Mouse (Mus musculus) small intestine, adult 2 months (tissue): ENCODE measurements around the gene Polr2a.

Experiments used
- CTCF ChIP-seq: fragments of 200-500 bp; IDR thresholded peaks from 2 replicates; pipeline ENCODE4 v1.5.1; 2012; ENCODE audit warnings: low read depth, mild to moderate bottlenecking, control low read depth, inconsistent platforms, low read length, moderate library complexity, mixed read lengths; ENCODE audit not compliant: insufficient replicate concordance, insufficient read length; ENCODE audit errors: extremely low read depth
- POLR2A ChIP-seq: fragments of 200-500 bp; IDR thresholded peaks from 2 replicates; pipeline ENCODE4 v1.6.1; 2012; ENCODE audit warnings: low read depth, mild to moderate bottlenecking, control low read depth, inconsistent platforms, low read length, moderate library complexity

DNA sequence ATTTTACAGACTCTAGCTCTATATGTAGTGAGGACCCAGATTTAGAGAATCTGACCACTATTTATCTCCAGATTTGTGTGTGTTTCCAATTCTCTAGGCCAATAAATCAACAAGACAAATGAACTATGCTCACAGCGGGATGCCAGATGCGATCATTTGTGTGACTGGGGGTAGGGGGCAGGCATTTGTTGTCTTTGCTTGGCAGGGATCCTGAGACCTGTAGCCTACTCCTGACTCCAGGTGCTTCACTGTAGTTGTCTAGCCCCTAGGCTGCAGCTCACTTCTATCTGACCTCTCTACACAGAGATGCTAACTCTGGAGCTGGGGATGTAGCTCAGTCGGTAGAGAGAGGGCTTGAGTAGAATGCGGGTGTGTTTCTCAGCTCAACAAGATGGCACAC lies 23.4 kb upstream of the Polr2a start:
- TF ChIP-seq POLR2A (no peak), CTCF (no peak)
